Mouse (Mus musculus) embryonic facial prominence, embryonic 15.5 days (tissue): Measurements from ENCODE around the gene Orm2. TPM values are rescaled to one million over a fixed set of nuclear protein-coding genes. Genes with fewer than 3 reads are reported as not detected.

Experiments used
- ATAC-seq: fragments of 200-750 bp; cut with Nextera tagmentation; 2 replicates; pipeline ENCODE4 v1.8.0; 2017; ENCODE audit warnings: low read depth, moderate TSS enrichment; ENCODE audit not compliant: insufficient number of reproducible peaks, low FRiP score, low TSS enrichment
- H3K27ac ChIP-seq: fragments of 300-500 bp; sonication (generic); replicated peaks from 2 replicates; pipeline ENCODE4 v1.5.1; 2015; ENCODE audit warnings: mild to moderate bottlenecking, inconsistent platforms
- H3K27me3 ChIP-seq: fragments of 300-500 bp; sonication (generic); 2 replicates; pipeline ENCODE4 v1.6.1; 2015; ENCODE audit warnings: inconsistent platforms
- H3K36me3 ChIP-seq: fragments of 300-500 bp; sonication (generic); 2 replicates; pipeline ENCODE4 v1.6.1; 2015; ENCODE audit warnings: mild to moderate bottlenecking, inconsistent platforms
- H3K4me1 ChIP-seq: fragments of 300-500 bp; sonication (generic); 2 replicates; pipeline ENCODE4 v1.6.1; 2015; ENCODE audit warnings: inconsistent platforms
- H3K4me2 ChIP-seq: fragments of 300-500 bp; sonication (generic); replicated peaks from 2 replicates; pipeline ENCODE4 v1.6.1; 2015; ENCODE audit warnings: mild to moderate bottlenecking, inconsistent platforms
- H3K4me3 ChIP-seq: fragments of 300-500 bp; sonication (generic); replicated peaks from 2 replicates; pipeline ENCODE4 v1.5.1; 2015; ENCODE audit warnings: mild to moderate bottlenecking, inconsistent platforms
- H3K9ac ChIP-seq: fragments of 300-500 bp; sonication (generic); 2 replicates; pipeline ENCODE4 v1.6.1; 2015; ENCODE audit warnings: inconsistent platforms
- H3K9me3 ChIP-seq: fragments of 300-500 bp; sonication (generic); replicated peaks from 2 replicates; pipeline ENCODE4 v1.6.1; 2016; ENCODE audit warnings: inconsistent platforms
- WGBS: fragments of 180-500 bp; shearing (Covaris S2); methylation state at CpG from one replicate; pipeline ENCODE4 v1.1.7; 2015; 5-methylcytosine and 5-hydroxymethylcytosine counted together
- polyA plus RNA-seq: library from polyadenylated mRNA; unstranded; fragments of >200 nt; fragmentation: Nextera tagmentation; extraction: Ambion mirVana; gene quantifications from 2 replicates; pipeline ENCODE4 v1.2.1, GENCODE M21; 2015

The Orm2 gene
- polyA plus RNA-seq, 1 experiment from 2014 or later, result 0.31 TPM

GRCm38 (mm10) chr4:63346659-63347058 is 15.6 kb upstream of the Orm2 start:
- H3K4me2 ChIP-seq, result no peak overlapping the region
- WGBS, result 79% methylated on average over 4 of the region's 4 CpGs
- ATAC-seq, result no peak

GRCm38 (mm10) chr4:63348524-63348923 is 13.7 kb upstream of the Orm2 start:
- Histone ChIP-seq H3K9me3 (no peaks in the 10 kb centered on the region), H3K9ac (no peak overlapping the region), H3K4me2 (no peak overlapping the region), H3K4me1 (peaks cover 3% of the 10 kb centered on the region; the same call in 1 of the 2 replicates), H3K36me3 (no peaks in the 10 kb centered on the region), H3K27ac (no peak overlapping the region), H3K27me3 (no peaks in the 10 kb centered on the region), H3K4me3 (no peak overlapping the region)
- WGBS, result 62% methylated on average over 6 of the region's 6 CpGs
- ATAC-seq, result no peak

More at GRCm38 (mm10) chr4:63346659-63347058, 15.6 kb upstream of the Orm2 start:
- Histone ChIP-seq H3K9ac (no peak overlapping the region), H3K4me1 (peaks cover 3% of the 10 kb centered on the region; the same call in 1 of the 2 replicates), H3K36me3 (no peaks in the 10 kb centered on the region), H3K4me3 (no peak overlapping the region), H3K27ac (no peak overlapping the region), H3K9me3 (no peaks in the 10 kb centered on the region), H3K27me3 (no peaks in the 10 kb centered on the region)

GRCm38 (mm10) chr4:63355877-63356665 is 6.2 kb upstream of the Orm2 start, which contains the start of gene Orm3:
Gene Orm3 (plus strand): TSS chr4:63356162.
- no peak for ATAC-seq
- no peak within 1 kb of the TSS for H3K4me2 ChIP-seq
- H3K27me3 ChIP-seq, result no peaks in the 10 kb centered on the region
- 81% methylated on average over 4 of the region's 4 CpGs for WGBS
- H3K9ac ChIP-seq, result no peak within 1 kb of the TSS
- H3K4me1 ChIP-seq, result no peaks in the 10 kb centered on the region
- H3K36me3 ChIP-seq, result no peaks in the 10 kb centered on the region
- H3K27ac ChIP-seq, result no peak within 1 kb of the TSS
- no peak within 1 kb of the TSS for H3K4me3 ChIP-seq
- H3K9me3 ChIP-seq, result no peaks in the 10 kb centered on the region

GRCm38 (mm10) chr4:63356981-63357570 is 5.2 kb upstream of the Orm2 start:
- WGBS, result 63% methylated on average over 2 of the region's 2 CpGs
- Histone ChIP-seq H3K27me3 (no peaks in the 10 kb centered on the region), H3K27ac (no peak overlapping the region), H3K4me1 (no peaks in the 10 kb centered on the region), H3K9ac (no peak overlapping the region), H3K4me3 (no peak overlapping the region), H3K36me3 (no peaks in the 10 kb centered on the region), H3K4me2 (no peak overlapping the region), H3K9me3 (no peaks in the 10 kb centered on the region)
- no peak for ATAC-seq

- 51% methylated on average over 6 of the region's 6 CpGs for WGBS
- Histone ChIP-seq H3K4me3 (no peak overlapping the region), H3K4me2 (no peak overlapping the region), H3K27me3 (no peaks in the 10 kb centered on the region), H3K9ac (no peak overlapping the region), H3K27ac (no peak overlapping the region), H3K4me1 (no peaks in the 10 kb centered on the region), H3K9me3 (no peaks in the 10 kb centered on the region), H3K36me3 (no peaks in the 10 kb centered on the region)
- no peak for ATAC-seq
Observed at GRCm38 (mm10) chr4:63359861-63360260, 2.4 kb upstream of the Orm2 start.

- no peak overlapping the region for H3K4me3 ChIP-seq
- no peak overlapping the region for H3K27ac ChIP-seq
- no peak overlapping the region for H3K4me2 ChIP-seq
- H3K9ac ChIP-seq, result no peak overlapping the region
- 6% methylated on average over 4 of the region's 4 CpGs for WGBS
- H3K9me3 ChIP-seq, result no peaks in the 10 kb centered on the region
- no peaks in the 10 kb centered on the region for H3K27me3 ChIP-seq
- H3K4me1 ChIP-seq, result no peaks in the 10 kb centered on the region
- ATAC-seq, result no peak
- H3K36me3 ChIP-seq, result peaks cover 40% of the 10 kb centered on the region
Observed at GRCm38 (mm10) chr4:63368577-63368976, 6.3 kb downstream of the Orm2 start.

GRCm38 (mm10) chr4:63370897-63371296 is 8.6 kb downstream of the Orm2 start:
- WGBS, result 62% methylated on average over 7 of the region's 7 CpGs
- Histone ChIP-seq H3K27ac (no peak overlapping the region), H3K9me3 (no peaks in the 10 kb centered on the region), H3K27me3 (no peaks in the 10 kb centered on the region), H3K4me3 (no peak overlapping the region), H3K36me3 (peaks cover 55% of the 10 kb centered on the region), H3K4me2 (no peak overlapping the region), H3K9ac (no peak overlapping the region), H3K4me1 (no peaks in the 10 kb centered on the region)
- no peak for ATAC-seq

- ATAC-seq, result no peak
- no peak overlapping the region for H3K4me3 ChIP-seq
- peaks cover 60% of the 10 kb centered on the region for H3K36me3 ChIP-seq
- 51% methylated on average over 3 of the region's 3 CpGs for WGBS
- no peaks in the 10 kb centered on the region for H3K9me3 ChIP-seq
- H3K9ac ChIP-seq, result no peak overlapping the region
- H3K4me2 ChIP-seq, result no peak overlapping the region
- no peaks in the 10 kb centered on the region for H3K27me3 ChIP-seq
- H3K4me1 ChIP-seq, result no peaks in the 10 kb centered on the region
- no peak overlapping the region for H3K27ac ChIP-seq
Observed at GRCm38 (mm10) chr4:63371890-63372289, 9.6 kb downstream of the Orm2 start.

- Histone ChIP-seq H3K4me2 (no peak overlapping the region), H3K9ac (no peak overlapping the region), H3K4me3 (no peak overlapping the region), H3K36me3 (peaks cover 64% of the 10 kb centered on the region), H3K9me3 (no peaks in the 10 kb centered on the region), H3K27ac (no peak overlapping the region), H3K27me3 (no peaks in the 10 kb centered on the region), H3K4me1 (no peaks in the 10 kb centered on the region)
- ATAC-seq, result no peak
- 91% methylated on average over 8 of the region's 8 CpGs for WGBS
Observed at GRCm38 (mm10) chr4:63373404-63373803, 11.2 kb downstream of the Orm2 start.

GRCm38 (mm10) chr4:63374331-63374730 is 12.1 kb downstream of the Orm2 start:
- Histone ChIP-seq H3K4me3 (no peak overlapping the region), H3K4me1 (no peaks in the 10 kb centered on the region), H3K9ac (no peak overlapping the region), H3K4me2 (no peak overlapping the region), H3K27ac (no peak overlapping the region), H3K27me3 (no peaks in the 10 kb centered on the region), H3K36me3 (peaks cover 66% of the 10 kb centered on the region), H3K9me3 (no peaks in the 10 kb centered on the region)
- ATAC-seq, result no peak
- 88% methylated on average over 12 of the region's 12 CpGs for WGBS

- peaks cover 66% of the 10 kb centered on the region for H3K36me3 ChIP-seq
- no peaks in the 10 kb centered on the region for H3K9me3 ChIP-seq
- 48% methylated on average over 1 of the region's 1 CpGs for WGBS
- H3K27ac ChIP-seq, result no peak overlapping the region
- H3K4me2 ChIP-seq, result no peak overlapping the region
- no peak overlapping the region for H3K4me3 ChIP-seq
- H3K4me1 ChIP-seq, result no peaks in the 10 kb centered on the region
- no peak overlapping the region for H3K9ac ChIP-seq
- no peaks in the 10 kb centered on the region for H3K27me3 ChIP-seq
- ATAC-seq, result no peak
Observed at GRCm38 (mm10) chr4:63375367-63375766, 13.1 kb downstream of the Orm2 start.
